Mouse (Mus musculus): ENCODE results near the gene Asb14.

- TF ChIP-seq FLI1 (IDR thresholded peaks at IDR 0.05; ENCODE audit: low read length) = no peak
- TF ChIP-seq GATA1 (IDR thresholded peaks at IDR 0.05; ENCODE audit: borderline replicate concordance, low read length) = no peak
These were observed 41.3 kb upstream of the Asb14 start for GRCm38 (mm10) chr14:26853053-26853452.
